Mouse (Mus musculus) limb, embryonic 10.5 days (tissue): ENCODE measurements around the gene Tyw5. TPM values are rescaled to one million over a fixed set of nuclear protein-coding genes. Genes with fewer than 3 reads are reported as not detected.

Experiments used
- DNase-seq: peaks from one replicate; pipeline ENCODE4 v3.0.0-alpha.2; 2017; ENCODE audit warnings: low spot score
- H3K27ac ChIP-seq: fragments of 300-500 bp; sonication (generic); 2 replicates; pipeline ENCODE4 v1.5.1; 2016; ENCODE audit warnings: mild to moderate bottlenecking
- H3K27me3 ChIP-seq: fragments of 300-500 bp; sonication (generic); 2 replicates; pipeline ENCODE4 v1.6.1; 2016; ENCODE audit warnings: low read depth, mild to moderate bottlenecking; ENCODE audit not compliant: poor library complexity, severe bottlenecking
- H3K36me3 ChIP-seq: fragments of 300-500 bp; sonication (generic); 2 replicates; pipeline ENCODE4 v1.6.1; 2016; ENCODE audit warnings: mild to moderate bottlenecking, moderate library complexity
- H3K4me1 ChIP-seq: fragments of 300-500 bp; sonication (generic); 2 replicates; pipeline ENCODE4 v1.6.1; 2016
- H3K4me3 ChIP-seq: fragments of 300-500 bp; sonication (generic); 2 replicates; pipeline ENCODE4 v1.5.1; 2016; ENCODE audit warnings: mild to moderate bottlenecking, moderate library complexity
- H3K9me3 ChIP-seq: fragments of 300-500 bp; sonication (generic); replicated peaks from 2 replicates; pipeline ENCODE4 v1.6.1; 2016; ENCODE audit warnings: mild to moderate bottlenecking
- WGBS: fragments of 180-500 bp; shearing (Covaris S2); methylation state at CpG from one replicate; pipeline ENCODE4 v1.1.7; 2016; 5-methylcytosine and 5-hydroxymethylcytosine counted together
- polyA plus RNA-seq: library from polyadenylated mRNA; unstranded; fragments of >200 nt; fragmentation: Nextera tagmentation; extraction: Ambion mirVana; gene quantifications from 2 replicates; pipeline ENCODE4 v1.2.1, GENCODE M21; 2016

Tyw5 gene
- polyA plus RNA-seq, 1 experiment from 2014 or later, result 32.3 TPM

DNA sequence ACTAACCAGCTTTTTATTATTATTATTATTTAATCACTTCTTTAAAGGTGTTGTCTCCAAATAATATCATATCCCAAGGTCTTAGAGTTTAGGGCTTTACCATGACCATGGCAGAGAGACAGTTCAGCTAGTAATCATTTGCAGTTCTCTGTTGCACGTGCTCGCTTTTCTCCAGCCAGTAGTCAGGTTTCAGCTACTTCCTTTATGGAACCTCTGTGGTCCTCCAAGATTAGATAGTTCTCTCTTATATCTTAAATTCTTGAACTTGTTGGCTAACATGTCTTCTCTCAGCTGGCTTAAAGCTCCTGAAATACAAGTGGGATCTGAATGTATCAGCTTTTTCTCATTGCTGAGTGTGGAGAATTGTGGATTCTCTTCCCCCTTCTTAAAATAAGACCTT lies 2.1 kb upstream of the Tyw5 start:
- no peak for DNase-seq
- Histone ChIP-seq H3K27me3 (no peaks in the 10 kb centered on the region), H3K4me3 (no peak overlapping the region), H3K36me3 (peaks cover 52% of the 10 kb centered on the region), H3K27ac (no peak overlapping the region), H3K4me1 (peaks cover 23% of the 10 kb centered on the region), H3K9me3 (no peaks in the 10 kb centered on the region)
- WGBS, result 87% methylated on average over 2 of the region's 2 CpGs

DNA sequence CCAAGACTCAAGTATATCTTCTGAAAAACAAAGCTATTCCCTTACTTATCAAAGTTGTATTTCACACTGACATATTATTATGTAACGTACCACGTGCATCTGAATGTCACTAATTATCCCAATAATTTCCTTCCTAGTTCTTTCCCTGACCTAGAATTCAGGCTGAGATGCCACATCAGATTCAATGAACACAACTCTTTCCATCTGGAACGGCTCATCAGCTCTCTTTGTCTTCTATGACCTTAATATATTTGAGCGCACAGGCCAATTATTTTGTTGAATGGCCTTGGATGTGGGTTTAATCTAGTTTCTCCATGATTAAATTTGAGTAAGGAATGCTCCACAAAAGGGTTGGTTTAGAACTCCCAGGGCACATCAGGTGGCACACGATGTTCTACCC lies 4.8 kb downstream of the Tyw5 start:
- Histone ChIP-seq H3K4me3 (no peak overlapping the region), H3K4me1 (peaks cover 4% of the 10 kb centered on the region; the same call in 1 of the 2 replicates), H3K27ac (no peak overlapping the region), H3K36me3 (peaks cover 50% of the 10 kb centered on the region), H3K9me3 (no peaks in the 10 kb centered on the region), H3K27me3 (no peaks in the 10 kb centered on the region)
- WGBS, result 91% methylated on average over 5 of the region's 5 CpGs
- DNase-seq, result no peak

DNA sequence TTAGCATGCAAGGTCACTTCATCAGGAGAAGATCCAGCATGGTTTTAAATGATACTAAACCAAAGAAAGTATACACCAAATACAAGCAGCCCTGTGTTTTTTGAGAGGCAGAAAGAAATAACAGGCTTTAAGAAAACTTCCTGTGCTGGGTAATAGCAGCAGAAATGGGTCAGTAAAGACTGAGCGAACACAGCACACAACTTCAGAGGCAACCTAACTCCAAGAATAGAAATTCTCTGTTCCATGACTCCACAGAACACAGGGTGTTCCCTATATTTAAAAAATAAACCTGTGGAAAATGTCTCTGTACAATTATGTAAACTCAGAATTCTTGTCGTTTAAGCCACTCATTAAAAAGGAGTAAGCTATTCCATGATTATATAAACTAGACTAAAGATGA lies 6.0 kb downstream of the Tyw5 start:
- Histone ChIP-seq H3K27ac (no peak overlapping the region), H3K4me3 (no peak overlapping the region), H3K9me3 (no peaks in the 10 kb centered on the region), H3K36me3 (peaks cover 63% of the 10 kb centered on the region), H3K27me3 (no peaks in the 10 kb centered on the region), H3K4me1 (peaks cover 4% of the 10 kb centered on the region; the same call in 1 of the 2 replicates)
- 93% methylated on average over 2 of the region's 2 CpGs for WGBS
- DNase-seq, result no peak

DNA sequence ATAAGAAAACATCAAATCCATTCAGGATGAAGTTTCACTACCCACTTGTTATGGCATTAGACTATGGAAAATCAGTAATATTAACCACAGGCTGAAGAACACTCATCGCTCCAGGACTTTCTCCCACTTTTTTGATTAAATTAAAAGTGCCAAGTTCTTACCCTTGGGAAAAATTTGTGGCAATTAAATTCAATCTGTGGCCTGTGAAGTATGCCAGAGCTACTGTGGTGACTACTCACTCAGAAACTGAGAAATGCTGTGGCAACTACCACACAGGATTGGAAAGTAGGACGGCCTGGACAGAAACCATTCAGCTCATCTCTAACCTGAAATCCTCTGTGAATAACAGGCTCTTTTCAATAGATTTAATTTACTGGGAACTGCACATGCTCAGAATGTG lies 6.6 kb downstream of the Tyw5 start:
- no peak overlapping the region for H3K27ac ChIP-seq
- no peaks in the 10 kb centered on the region for H3K27me3 ChIP-seq
- 93% methylated on average over 2 of the region's 2 CpGs for WGBS
- no peak overlapping the region for H3K4me3 ChIP-seq
- peaks cover 68% of the 10 kb centered on the region for H3K36me3 ChIP-seq
- DNase-seq, result no peak
- no peaks in the 10 kb centered on the region for H3K4me1 ChIP-seq
- H3K9me3 ChIP-seq, result no peaks in the 10 kb centered on the region

DNA sequence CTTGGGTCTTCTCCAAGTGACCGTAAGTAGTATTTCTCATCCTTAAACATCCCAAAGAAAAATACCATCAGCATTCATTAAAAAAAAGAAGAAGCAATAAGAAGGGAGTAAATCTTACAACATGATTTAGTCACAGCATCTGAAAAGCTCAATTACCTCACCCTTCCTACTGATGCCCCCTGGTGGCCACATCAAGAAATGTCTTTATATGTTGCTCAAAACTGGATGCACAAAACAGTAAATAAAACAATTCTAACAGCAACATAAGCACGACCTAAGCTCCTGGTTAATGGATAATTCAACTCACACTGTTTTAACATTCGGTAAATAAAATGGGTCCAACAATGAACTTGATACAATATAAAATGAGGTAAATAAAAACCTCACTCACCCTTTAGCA lies 12.8 kb downstream of the Tyw5 start:
- H3K4me1 ChIP-seq, result no peaks in the 10 kb centered on the region
- no peak overlapping the region for H3K4me3 ChIP-seq
- H3K9me3 ChIP-seq, result no peaks in the 10 kb centered on the region
- 66% methylated on average over 3 of the region's 3 CpGs for WGBS
- H3K27me3 ChIP-seq, result no peaks in the 10 kb centered on the region
- H3K36me3 ChIP-seq, result peaks cover 87% of the 10 kb centered on the region
- H3K27ac ChIP-seq, result no peak overlapping the region
- DNase-seq, result peak; percentile 50

DNA sequence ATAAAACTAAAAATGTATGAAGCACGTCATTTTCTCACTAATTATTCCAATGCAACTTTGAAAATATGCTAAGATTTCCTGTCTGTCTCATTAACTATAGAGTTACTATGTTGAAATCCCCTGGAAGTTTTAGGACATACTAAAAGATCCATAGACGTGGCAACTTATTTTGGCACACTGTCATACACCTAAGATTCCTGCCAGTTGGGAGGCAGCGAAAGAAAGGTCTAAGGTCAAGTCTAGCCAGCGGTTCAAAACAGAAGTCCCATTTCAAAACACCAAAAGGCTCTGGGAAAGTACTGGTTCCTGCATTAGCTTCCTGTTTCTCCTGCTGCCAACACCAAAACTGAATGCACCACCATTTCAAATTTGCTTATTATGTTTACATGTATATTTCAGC lies 14.5 kb downstream of the Tyw5 start:
- H3K9me3 ChIP-seq, result no peaks in the 10 kb centered on the region
- peaks cover 87% of the 10 kb centered on the region for H3K36me3 ChIP-seq
- DNase-seq, result no peak
- no peaks in the 10 kb centered on the region for H3K27me3 ChIP-seq
- H3K27ac ChIP-seq, result no peak overlapping the region
- no peaks in the 10 kb centered on the region for H3K4me1 ChIP-seq
- WGBS, result 87% methylated on average over 4 of the region's 4 CpGs
- no peak overlapping the region for H3K4me3 ChIP-seq

DNA sequence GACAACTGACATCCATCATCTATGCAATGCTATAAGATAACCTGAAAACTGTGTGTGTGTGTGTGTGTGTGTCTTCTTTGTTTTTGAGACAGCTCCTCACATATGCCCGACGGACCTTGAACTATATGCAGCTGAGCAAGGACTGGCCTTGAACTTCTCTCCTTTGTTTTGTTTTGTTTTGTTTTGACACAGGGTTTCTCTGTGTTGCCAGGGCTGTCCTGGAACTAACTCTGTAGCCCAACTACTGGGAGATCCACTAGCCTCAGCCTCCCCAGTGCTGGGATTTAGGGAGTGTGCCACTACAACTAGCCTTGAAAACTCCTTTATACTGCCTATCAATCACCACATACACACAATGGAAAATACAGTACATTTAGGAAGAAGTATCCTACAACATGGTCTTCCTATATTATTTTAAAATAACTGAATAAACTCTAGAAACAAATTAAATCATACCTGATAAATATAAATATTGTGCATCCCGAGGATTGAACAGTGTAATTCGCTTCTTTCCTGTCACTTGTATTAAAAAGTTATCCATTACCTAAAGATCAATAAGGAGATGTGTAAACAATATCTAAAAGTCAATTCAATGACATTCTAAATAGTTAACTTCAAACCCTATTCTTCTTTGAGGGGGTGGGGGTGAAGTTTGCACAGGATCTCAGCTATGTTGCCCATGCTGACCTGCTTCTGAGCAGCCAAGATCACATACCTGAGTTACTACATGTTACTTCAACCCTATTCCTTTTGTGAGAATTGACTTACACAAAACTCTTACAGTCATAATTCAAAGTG lies 15.7 kb downstream of the Tyw5 start:
- H3K27ac ChIP-seq, result no peak overlapping the region
- no peaks in the 10 kb centered on the region for H3K4me1 ChIP-seq
- no peak for DNase-seq
- WGBS, result 96% methylated on average over 4 of the region's 4 CpGs
- H3K9me3 ChIP-seq, result no peaks in the 10 kb centered on the region
- no peak overlapping the region for H3K4me3 ChIP-seq
- no peaks in the 10 kb centered on the region for H3K27me3 ChIP-seq
- H3K36me3 ChIP-seq, result peaks cover 79% of the 10 kb centered on the region

DNA sequence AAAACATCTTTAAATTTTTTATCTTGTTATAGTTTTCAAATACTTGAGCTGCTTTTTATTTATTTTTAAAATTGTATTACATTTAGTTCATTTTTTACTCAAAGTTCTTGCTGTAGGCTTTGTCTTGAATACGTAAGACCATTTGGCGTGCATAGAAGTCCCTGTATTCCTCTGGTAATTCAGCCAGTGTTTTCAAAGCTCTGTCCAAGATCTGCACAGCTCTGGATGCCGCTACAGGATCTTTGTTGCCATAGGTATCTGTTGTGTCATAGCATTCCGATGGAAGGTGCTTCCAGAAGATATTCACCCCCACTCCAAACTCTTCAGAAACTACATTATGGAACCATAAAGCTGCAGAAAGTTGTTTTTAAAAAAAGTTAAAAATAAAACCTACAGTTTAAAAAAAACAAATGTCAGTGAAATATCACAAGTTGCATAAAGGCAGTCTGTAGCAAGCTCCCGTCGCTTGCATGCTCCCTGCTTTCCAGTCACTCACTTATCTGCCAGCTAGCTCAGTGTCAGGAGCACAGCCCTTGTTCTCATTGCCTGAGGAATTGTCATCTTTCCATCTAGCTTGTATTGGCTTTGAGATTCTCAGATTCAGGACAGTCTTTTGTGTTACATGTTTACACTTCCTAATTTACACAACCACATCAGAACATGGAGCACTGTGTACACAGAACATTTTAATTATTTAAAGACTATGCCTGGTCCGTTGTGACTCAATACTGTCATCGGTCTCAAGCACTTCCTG lies 18.3 kb downstream of the Tyw5 start:
- WGBS, result 92% methylated on average over 8 of the region's 8 CpGs
- H3K9me3 ChIP-seq, result no peaks in the 10 kb centered on the region
- H3K36me3 ChIP-seq, result peaks cover 56% of the 10 kb centered on the region
- H3K4me3 ChIP-seq, result no peak overlapping the region
- no peaks in the 10 kb centered on the region for H3K4me1 ChIP-seq
- no peaks in the 10 kb centered on the region for H3K27me3 ChIP-seq
- no peak overlapping the region for H3K27ac ChIP-seq
- no peak for DNase-seq

DNA sequence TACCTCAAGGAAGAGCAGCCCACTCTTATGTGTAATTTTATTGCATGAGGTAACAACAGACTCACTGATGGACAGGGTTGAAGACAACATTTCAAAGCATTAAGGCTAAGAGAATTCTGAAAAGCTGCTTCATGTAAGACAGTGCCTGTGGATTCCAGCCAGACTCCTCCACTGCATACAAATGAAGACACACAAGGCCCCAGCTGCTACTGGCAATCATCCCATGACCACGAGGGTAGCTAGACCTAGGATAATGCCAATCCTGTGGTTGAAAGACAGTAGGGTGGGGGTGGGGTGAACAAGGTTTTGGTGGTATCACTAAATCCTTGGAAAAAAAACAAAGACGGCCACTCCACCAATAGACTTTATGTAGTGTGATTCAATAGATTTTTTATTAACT lies 19.0 kb downstream of the Tyw5 start:
- Histone ChIP-seq H3K27me3 (no peaks in the 10 kb centered on the region), H3K27ac (no peak overlapping the region), H3K36me3 (peaks cover 49% of the 10 kb centered on the region), H3K4me1 (no peaks in the 10 kb centered on the region), H3K4me3 (no peak overlapping the region), H3K9me3 (no peaks in the 10 kb centered on the region)
- WGBS, result 91% methylated on average over 2 of the region's 2 CpGs
- DNase-seq, result no peak

DNA sequence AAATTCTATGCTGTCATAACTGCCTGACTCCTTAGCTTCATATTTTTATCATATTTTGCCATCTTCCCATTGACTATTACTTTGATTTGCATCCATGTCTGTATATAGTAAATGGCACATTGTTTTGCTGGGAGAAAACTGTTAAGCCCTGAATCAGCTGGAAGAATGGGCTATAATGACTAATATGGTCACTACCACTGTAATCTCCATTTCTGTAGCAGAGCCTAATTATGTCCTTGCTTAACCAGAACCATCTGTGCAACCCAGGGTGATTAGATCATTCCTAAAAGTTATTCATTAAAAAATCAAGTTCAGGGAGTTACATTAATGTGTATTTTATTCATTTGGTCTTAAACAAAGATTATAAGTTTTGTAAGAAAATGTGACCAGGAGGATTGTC lies 20.4 kb downstream of the Tyw5 start:
- Histone ChIP-seq H3K27ac (no peak overlapping the region), H3K36me3 (peaks cover 37% of the 10 kb centered on the region), H3K27me3 (no peaks in the 10 kb centered on the region), H3K9me3 (no peaks in the 10 kb centered on the region), H3K4me1 (no peaks in the 10 kb centered on the region), H3K4me3 (no peak overlapping the region)
- DNase-seq, result no peak

DNA sequence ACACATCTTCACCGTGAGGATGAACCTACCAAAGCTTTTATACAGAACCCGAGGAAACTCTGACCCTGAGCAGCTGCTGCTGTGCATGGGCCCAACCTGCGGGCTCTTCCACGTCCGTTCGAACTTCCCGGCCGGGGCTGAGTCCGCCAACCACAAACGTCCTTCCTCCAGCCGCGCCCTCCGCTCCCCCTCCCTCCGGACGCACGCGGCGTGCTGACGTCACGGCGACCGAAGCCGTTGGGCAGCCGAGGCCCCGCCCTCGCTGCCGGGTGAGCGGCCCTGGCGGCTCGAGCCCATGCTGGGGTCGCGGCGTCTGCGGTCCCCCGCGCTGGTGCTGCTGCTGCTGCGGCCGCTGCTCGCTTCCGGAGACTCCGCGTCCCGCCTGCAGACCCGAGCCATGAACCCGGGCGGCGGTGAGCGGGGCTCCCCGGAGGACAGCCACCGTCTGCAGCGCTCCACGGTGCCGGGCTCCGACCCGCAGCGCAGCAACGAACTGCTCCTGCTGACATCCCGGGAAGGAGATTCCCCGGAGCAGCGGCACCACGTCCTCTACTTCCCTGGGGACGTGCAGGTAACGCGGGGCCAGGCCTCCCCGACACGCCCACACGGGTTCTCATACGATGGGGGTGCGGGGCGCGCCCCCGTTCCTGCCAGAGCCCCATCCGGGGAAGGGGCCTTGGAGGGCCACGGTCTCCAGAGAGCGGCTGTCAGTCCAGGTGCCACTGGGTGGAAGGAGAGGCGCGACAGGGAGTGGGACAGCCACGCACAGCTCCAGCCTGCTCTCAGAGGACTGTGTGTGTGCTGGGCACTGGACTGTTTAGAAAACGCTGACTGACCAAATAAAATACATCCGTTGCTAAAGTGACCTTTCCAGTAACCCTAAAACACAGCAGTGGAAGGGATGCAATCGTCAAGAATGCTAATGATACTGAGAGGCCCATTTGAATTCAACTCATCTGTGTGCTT lies 29.2 kb downstream of the Tyw5 start, which contains the start of gene 1700066M21Rik:
Gene 1700066M21Rik, plus strand, starts transcription at position 245 of the 966 bp plus-strand sequence.
- under 1% methylated on average over 70 of the region's 81 CpGs for WGBS
- 0 out of 2 replicates have a peak, but pooled peaks cover 2% of the 10 kb centered on the region for H3K36me3 ChIP-seq
- no peaks in the 10 kb centered on the region for H3K9me3 ChIP-seq
- DNase-seq, result peak; percentile 99
- H3K4me1 ChIP-seq, result peaks cover 16% of the 10 kb centered on the region
- peak within 1 kb of the TSS; percentile 79 for H3K4me3 ChIP-seq
- peak within 1 kb of the TSS; percentile 90 for H3K27ac ChIP-seq
- no peaks in the 10 kb centered on the region for H3K27me3 ChIP-seq

DNA sequence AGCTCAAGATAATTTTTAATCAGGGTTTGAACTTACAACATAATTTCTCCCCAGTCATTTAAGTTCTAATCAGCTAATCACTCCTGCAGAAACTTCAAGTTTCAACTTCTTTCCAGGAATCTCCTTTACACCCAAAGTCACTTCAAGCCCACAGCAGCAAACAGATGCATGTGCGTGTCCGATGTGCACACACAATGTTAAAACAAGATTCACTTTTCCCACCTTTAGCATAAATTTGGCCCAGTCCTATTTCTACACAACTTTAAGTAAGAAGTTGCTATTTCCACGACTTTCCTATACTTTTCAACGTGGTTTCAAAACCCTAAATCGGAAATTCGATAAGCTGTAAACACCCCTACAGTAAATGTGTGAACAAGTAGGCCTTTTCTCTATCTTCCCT lies 30.1 kb downstream of the Tyw5 start:
- peak overlapping the region; percentile 79 for H3K4me3 ChIP-seq
- no peak for DNase-seq
- H3K4me1 ChIP-seq, result peaks cover 16% of the 10 kb centered on the region
- H3K36me3 ChIP-seq, result 0 out of 2 replicates have a peak, but pooled peaks cover 2% of the 10 kb centered on the region
- peak overlapping the region; percentile 90 for H3K27ac ChIP-seq
- H3K9me3 ChIP-seq, result no peaks in the 10 kb centered on the region
- WGBS, result 73% methylated on average over 6 of the region's 6 CpGs
- no peaks in the 10 kb centered on the region for H3K27me3 ChIP-seq
